Mouse (Mus musculus) spleen, adult 18-20 months (tissue): ENCODE measurements around the gene Pde6d.
"Not testable (repeated sequence)": the region's sequence is repeated elsewhere in the genome, so short reads cannot be mapped to it uniquely, and the experiment has no call there.

Source experiments
- DNase-seq, 2 experiments: peaks; one replicate each; pipeline ENCODE4 v3.0.0; 2022; ENCODE audit warnings: mixed read lengths in 2 of 2

Pde6d gene

DNA sequence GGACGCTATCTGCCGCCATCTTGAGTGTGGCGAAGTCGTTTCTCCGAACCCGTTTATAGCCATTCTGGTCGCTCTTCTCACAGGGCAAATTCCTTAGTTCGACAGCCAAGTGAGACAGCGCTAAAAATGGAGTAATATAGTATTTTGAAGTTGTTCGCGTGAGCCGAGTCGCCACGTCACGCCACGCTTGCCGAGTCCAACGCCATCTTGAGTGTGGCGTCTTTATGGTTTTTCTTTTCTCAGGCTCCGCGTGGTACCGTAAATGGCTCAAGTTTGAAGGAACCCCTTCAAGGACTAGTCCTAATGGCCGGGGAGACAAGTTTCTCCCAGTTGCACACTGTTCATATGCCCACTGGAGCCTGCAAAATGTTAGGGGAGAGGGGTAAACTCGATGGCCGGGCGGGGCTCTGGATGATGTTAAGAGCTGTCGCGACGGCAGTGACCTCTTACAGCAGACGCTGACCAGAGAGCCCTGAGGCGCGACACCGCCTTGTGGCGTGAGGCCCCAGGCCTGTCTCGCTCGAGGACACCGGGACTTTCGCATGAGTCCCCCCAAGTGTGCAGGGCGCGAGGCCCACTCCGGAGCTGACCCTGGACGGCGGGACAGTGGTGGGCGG is 56.8 kb downstream of the Pde6d start:
- peak in 1 of 2 experiments; percentile 78 for DNase-seq

DNA sequence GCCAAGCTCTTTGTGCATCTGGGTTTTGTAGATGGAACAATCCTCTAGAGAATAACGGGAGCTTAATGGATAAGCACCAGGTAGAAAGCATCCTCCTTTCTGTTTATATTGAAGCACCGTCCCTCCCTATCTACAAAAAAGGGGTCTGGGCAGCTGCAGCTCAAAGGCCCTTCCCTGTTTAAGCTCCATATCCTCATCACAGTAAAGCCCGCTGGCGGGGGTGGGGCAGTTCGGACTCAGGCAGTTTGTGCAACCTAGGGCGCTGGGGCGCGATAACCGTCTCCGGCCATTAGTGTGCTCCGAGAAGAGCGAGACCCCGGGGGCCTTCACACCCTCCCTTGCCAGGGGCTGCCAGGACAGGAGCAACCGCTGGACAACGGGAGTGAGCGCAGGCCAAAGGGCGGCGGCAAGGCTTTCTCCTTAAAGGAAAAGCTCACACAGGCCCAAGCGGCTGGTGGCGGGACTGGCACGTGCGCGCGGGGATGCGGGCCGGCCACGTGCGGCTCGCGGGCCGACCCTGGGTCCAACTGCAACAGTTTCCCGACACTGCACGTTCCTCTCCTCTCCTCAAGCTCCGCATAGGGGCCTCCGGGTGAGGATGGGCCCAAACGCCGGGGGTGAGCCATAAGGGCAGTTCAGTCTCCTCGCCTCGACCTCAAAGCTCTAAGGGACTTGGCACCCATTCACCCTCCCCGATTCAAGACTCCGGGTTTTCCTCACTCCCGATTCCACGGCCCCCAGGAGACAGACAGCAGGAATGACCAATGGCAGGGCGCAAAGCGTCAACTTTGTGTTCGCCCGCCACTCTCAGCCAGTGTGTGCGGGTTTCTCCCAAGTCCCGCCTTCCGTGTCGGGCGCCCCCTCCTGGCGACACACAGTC is 57.6 kb downstream of the Pde6d start:
- peak; percentile 98 to 99 for DNase-seq

- no peak for DNase-seq
These were observed 58.4 kb downstream of the Pde6d start for GRCm38 (mm10) chr1:86523776-86524618.

GRCm38 (mm10) chr1:86522286-86522871 is 60.0 kb downstream of the Pde6d start:
- no peak for DNase-seq

DNA sequence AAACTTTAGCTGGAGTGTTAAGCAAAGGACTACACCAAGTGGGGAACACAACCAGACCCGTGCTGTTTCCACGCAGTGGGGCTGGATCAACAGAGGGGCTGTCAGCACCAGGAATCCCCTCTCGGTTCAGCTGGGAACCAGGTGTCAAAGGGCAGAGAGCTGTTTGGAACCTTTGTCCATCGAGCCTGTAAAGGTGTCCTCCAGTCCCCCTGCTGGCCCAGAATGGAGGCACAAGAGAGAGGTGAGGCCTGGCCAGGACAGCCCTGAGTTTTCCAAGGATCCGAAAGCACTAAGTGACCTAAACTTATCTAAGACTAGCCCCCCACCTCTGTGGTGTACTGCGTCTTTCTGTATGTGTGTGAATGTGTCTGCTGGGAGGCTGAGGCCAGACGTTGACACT is 62.1 kb downstream of the Pde6d start:
- no peak for DNase-seq

- DNase-seq, result no peak
These were observed 65.4 kb downstream of the Pde6d start for GRCm38 (mm10) chr1:86517076-86517475.

DNA sequence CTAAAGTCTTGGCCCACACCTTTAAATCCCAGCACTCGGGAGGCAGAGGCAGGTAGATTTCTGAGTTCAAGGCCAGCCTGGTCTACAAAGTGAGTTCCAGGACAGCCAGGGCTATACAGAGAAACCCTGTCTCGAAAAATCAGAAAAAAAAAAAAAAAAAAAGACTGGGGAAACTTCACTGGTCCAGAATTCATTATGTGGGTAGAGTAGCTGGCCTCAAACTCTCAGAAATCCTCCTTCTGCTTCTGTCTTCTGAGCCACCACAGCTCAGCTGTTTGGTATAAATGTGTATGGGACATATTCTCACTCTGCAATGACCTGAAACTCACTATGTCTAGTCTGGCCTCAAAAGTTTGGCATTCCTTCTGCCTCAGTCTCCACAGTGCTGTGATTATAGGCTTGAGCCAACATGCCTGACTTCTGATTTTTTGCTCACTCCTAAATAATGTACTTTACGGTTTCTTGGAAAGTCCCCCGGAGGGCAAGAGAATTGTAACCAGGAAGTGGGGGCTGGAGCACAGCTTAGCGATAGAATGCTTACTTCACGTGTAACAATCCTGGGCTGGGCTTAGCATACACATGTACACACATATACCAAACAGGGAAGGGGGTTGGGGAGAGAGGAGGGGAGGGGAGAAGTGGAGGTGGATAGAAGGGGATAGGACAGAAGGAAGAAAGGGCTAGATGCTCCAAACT is 66.6 kb downstream of the Pde6d start:
- DNase-seq, result no peak

DNA sequence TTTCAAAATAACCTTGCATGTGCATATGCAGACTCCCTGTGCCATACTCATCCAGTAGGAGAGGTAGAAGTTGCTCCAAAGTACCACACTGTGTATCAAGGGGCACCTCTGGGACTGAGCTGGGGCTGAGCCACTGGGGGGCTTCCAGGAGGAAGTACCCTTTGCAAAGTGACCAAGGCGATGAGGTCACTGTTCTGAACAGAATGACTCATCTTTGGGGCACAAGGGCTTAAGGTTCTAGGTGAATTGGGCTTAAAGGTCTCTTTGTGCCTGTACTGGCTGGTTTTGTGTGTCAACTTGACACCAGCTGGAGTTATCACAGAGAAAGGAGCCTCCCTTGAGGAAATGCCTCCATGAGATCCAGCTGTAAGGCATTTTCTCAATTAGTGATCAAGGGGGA is 69.4 kb downstream of the Pde6d start:
- DNase-seq, result not testable (repeated sequence)

- DNase-seq, result no peak
These were observed 70.2 kb downstream of the Pde6d start for GRCm38 (mm10) chr1:86512154-86512720.

DNA sequence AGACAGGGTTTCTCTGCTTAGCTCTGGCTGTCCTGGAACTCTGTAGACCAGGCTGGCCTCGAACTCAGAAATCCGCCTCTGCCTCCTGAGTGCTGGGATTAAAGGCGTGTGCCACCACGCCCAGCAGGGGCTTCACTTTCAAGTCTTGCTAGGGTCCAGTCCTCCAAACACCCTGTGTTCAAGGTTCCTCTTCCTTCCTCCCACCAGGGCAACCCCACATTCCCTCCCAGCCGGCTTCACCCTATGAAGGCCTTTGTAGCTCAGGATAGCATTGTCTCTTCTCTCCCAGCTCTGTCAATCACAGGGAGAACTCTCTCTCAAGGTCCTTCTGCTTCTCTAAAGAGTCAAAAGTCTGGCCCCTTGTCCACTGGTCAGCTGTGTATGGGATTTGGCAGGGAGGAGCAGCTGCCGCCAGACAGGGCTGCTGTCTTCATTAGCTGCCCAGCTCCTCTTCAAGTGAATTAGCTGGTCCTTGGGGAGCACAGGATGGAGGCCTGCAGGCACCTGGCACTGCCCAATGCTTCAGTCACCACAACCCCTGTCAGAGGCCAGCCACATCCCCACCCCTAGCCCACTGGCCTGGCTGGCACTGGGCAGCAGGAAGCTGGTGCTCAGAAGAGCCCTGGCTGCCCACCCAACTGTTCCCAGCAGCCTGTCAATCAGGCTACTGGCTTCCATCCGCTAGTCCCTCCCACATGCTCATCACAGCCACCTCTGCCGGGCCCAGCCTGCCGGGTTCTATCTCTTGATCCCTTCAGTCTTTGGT is 71.6 kb downstream of the Pde6d start:
- DNase-seq, result no peak

GRCm38 (mm10) chr1:86510266-86510665 is 72.2 kb downstream of the Pde6d start:
- DNase-seq, result no peak

- DNase-seq, result peak; percentile 91 to 95
These were observed 73.0 kb downstream of the Pde6d start for GRCm38 (mm10) chr1:86509410-86509809.

- DNase-seq, result no peak
These were observed 74.6 kb downstream of the Pde6d start for GRCm38 (mm10) chr1:86507866-86508265.

- no peak for DNase-seq
These were observed 76.0 kb downstream of the Pde6d start for GRCm38 (mm10) chr1:86506420-86506819.

DNA sequence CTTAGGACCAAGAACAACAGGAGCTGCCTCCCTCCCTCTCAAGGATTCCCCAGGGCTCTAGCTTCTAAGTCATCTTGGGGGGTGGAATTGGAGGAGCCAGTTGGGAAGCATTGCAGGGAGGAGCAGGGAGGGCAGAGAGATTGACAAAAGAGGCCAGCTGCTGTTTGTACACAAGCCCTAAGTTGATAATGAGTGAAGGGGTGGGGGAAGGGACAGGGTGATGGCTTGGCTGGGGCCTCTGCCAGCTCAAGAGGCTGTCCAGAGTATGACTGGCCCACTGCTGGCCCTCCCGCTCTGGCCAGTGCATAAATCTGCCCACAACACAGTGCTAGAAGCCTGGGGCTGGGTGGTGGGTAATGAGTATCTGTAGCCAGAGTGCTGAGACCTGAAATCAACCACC is 77.0 kb downstream of the Pde6d start:
- no peak for DNase-seq

GRCm38 (mm10) chr1:86504697-86505421 is 77.6 kb downstream of the Pde6d start:
- no peak for DNase-seq

- DNase-seq, result peak; percentile 82 to 87
These were observed 78.3 kb downstream of the Pde6d start for GRCm38 (mm10) chr1:86503906-86504696.

DNA sequence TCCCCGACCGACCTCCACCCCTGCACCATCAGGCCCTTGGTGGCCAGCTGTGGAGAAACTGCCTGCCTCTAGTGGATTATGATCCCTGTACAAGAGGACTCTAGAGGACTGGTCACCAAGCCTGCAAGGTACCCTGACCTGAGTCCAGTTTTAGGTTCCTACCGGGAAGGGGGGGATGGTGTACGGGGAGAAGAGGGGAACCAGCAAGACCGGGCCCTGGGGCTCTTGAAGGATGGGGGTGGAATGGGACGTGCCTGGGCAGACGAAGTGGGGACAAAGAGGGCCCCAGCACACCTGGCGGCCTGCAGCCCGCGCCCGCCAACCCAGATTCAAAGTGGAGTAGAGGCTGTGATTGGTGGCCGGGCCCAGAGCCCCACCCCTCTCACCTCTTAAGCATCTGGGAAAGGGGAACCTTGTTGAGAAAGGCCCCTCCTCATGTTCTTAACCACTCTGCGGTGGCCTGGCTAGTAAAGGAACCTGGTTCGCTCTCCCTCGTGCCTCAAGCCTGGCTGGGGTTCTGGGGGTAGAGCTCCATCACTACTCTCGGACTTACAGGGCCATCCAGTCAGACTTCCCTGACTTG is 79.2 kb downstream of the Pde6d start:
- peak; percentile 56 to 62 for DNase-seq
